Mouse (Mus musculus) adipocyte (in vitro differentiated cells): Measurements from ENCODE around the gene Hspa1l.
"Not testable (repeated sequence)": the region's sequence is repeated elsewhere in the genome, so short reads cannot be mapped to it uniquely, and the experiment has no call there.

Experiments used
- DNase-seq: peaks from one replicate; pipeline ENCODE4 v3.0.0-alpha.2; 2016; ENCODE audit warnings: low spot score

The Hspa1l gene

GRCm38 (mm10) chr17:34977000-34977399 lies 4.5 kb downstream of the Hspa1l start:
- no peak for DNase-seq

GRCm38 (mm10) chr17:34978239-34978638 lies 5.7 kb downstream of the Hspa1l start:
- no peak for DNase-seq

- DNase-seq, result no peak
Observed at GRCm38 (mm10) chr17:34979631-34980030, 7.1 kb downstream of the Hspa1l start.

GRCm38 (mm10) chr17:34980655-34981054 lies 8.2 kb downstream of the Hspa1l start:
- peak; percentile 81 for DNase-seq

GRCm38 (mm10) chr17:34981690-34982180 lies 9.2 kb downstream of the Hspa1l start, which contains the start of gene Lsm2:
Gene Lsm2 (plus strand): TSS chr17:34981862.
- peak; percentile 96 for DNase-seq

GRCm38 (mm10) chr17:34982328-34982727 lies 9.8 kb downstream of the Hspa1l start:
- no peak for DNase-seq

- no peak for DNase-seq
Observed at GRCm38 (mm10) chr17:34984218-34984617, 11.7 kb downstream of the Hspa1l start.

GRCm38 (mm10) chr17:34994751-34995150 lies 22.2 kb downstream of the Hspa1l start:
- DNase-seq, result no peak

GRCm38 (mm10) chr17:34995192-34995591 lies 22.7 kb downstream of the Hspa1l start:
- DNase-seq, result not testable (repeated sequence)

- not testable (repeated sequence) for DNase-seq
Observed at GRCm38 (mm10) chr17:34995927-34996326, 23.4 kb downstream of the Hspa1l start.

- DNase-seq, result no peak
Observed at GRCm38 (mm10) chr17:34996411-34997141, 24.1 kb downstream of the Hspa1l start.

- DNase-seq, result no peak
Observed at GRCm38 (mm10) chr17:34997142-34997483, 24.6 kb downstream of the Hspa1l start.

GRCm38 (mm10) chr17:34998526-34999430 lies 26.3 kb downstream of the Hspa1l start:
- DNase-seq, result no peak

- DNase-seq, result not testable (repeated sequence)
Observed at GRCm38 (mm10) chr17:34999871-35000716, 27.6 kb downstream of the Hspa1l start.

GRCm38 (mm10) chr17:35000717-35001451 lies 28.4 kb downstream of the Hspa1l start, which contains the start of gene Vars:
Gene Vars (plus strand): TSS chr17:35000987.
- DNase-seq, result peak; percentile 85

GRCm38 (mm10) chr17:35001452-35002152 lies 29.1 kb downstream of the Hspa1l start:
- peak; percentile 48 for DNase-seq

- DNase-seq, result no peak
Observed at GRCm38 (mm10) chr17:35002153-35002865, 29.8 kb downstream of the Hspa1l start.

- no peak for DNase-seq
Observed at GRCm38 (mm10) chr17:35003022-35003838, 30.7 kb downstream of the Hspa1l start.
